Mouse (Mus musculus) embryonic facial prominence, embryonic 14.5 days (tissue): ENCODE data around the gene Gpr146. TPM values are rescaled to one million over a fixed set of nuclear protein-coding genes. Genes with fewer than 3 reads are reported as not detected.
A peak's percentile ranks its signal among the peaks of the same experiment; 100 is the strongest.

Experiments used
- ATAC-seq: fragments of 200-750 bp; cut with Nextera tagmentation; 2 replicates; pipeline ENCODE4 v1.8.0; 2017; ENCODE audit warnings: low read depth, moderate number of reproducible peaks, moderate TSS enrichment
- DNase-seq: peaks from one replicate; pipeline ENCODE4 v3.0.0-alpha.2; 2015; ENCODE audit warnings: low spot score
- H3K27ac ChIP-seq: fragments of 300-500 bp; sonication (generic); replicated peaks from 2 replicates; pipeline ENCODE4 v1.5.1; 2014; ENCODE audit warnings: low read depth, mild to moderate bottlenecking, low read length, moderate library complexity
- H3K27me3 ChIP-seq: fragments of 300-500 bp; sonication (generic); replicated peaks from 2 replicates; pipeline ENCODE4 v1.6.1; 2014; ENCODE audit warnings: low read length; ENCODE audit not compliant: control insufficient read depth, insufficient read depth
- H3K36me3 ChIP-seq: fragments of 300-500 bp; sonication (generic); 2 replicates; pipeline ENCODE4 v1.6.1; 2014; ENCODE audit warnings: low read length, mixed read lengths; ENCODE audit not compliant: control insufficient read depth, insufficient read depth
- H3K4me1 ChIP-seq: fragments of 300-500 bp; sonication (generic); 2 replicates; pipeline ENCODE4 v1.6.1; 2014; ENCODE audit warnings: antibody characterized with exemption, low read length; ENCODE audit not compliant: control insufficient read depth, insufficient read depth
- H3K4me2 ChIP-seq: fragments of 300-500 bp; sonication (generic); 2 replicates; pipeline ENCODE4 v1.6.1; 2014; ENCODE audit warnings: low read depth, mild to moderate bottlenecking, low read length, moderate library complexity, mixed read lengths
- H3K4me3 ChIP-seq: fragments of 300-500 bp; sonication (generic); 2 replicates; pipeline ENCODE4 v1.5.1; 2014; ENCODE audit warnings: low read depth, mild to moderate bottlenecking, low read length
- H3K9ac ChIP-seq: fragments of 300-500 bp; sonication (generic); 2 replicates; pipeline ENCODE4 v1.6.1; 2014; ENCODE audit warnings: low read depth, mild to moderate bottlenecking, low read length, moderate library complexity, mixed read lengths
- H3K9me3 ChIP-seq: fragments of 300-500 bp; sonication (generic); 2 replicates; pipeline ENCODE4 v1.6.1; 2016; ENCODE audit warnings: low read length; ENCODE audit not compliant: control insufficient read depth
- WGBS: fragments of 180-500 bp; shearing (Covaris S2); extraction: QIAGEN DNeasy Blood & Tissue Kit; methylation state at CpG from one replicate; pipeline ENCODE4 v1.1.7; 2014; 5-methylcytosine and 5-hydroxymethylcytosine counted together
- polyA plus RNA-seq: library from polyadenylated mRNA; unstranded; fragments of >200 nt; fragmentation: Nextera tagmentation; extraction: Ambion mirVana; gene quantifications from 2 replicates; pipeline ENCODE4 v1.2.1, GENCODE M21; 2014

Gpr146 gene
- polyA plus RNA-seq, 1 experiment from 2014 or later: 2.8 TPM

- H3K27me3 ChIP-seq: no peaks in the 10 kb centered on the region
- H3K4me3 ChIP-seq: peak overlapping the region; percentile 64
- H3K27ac ChIP-seq: peak overlapping the region; percentile 86
- no peaks in the 10 kb centered on the region for H3K36me3 ChIP-seq
- peaks cover 7% of the 10 kb centered on the region; the same call in 1 of the 2 replicates for H3K4me1 ChIP-seq
- peak; percentile 93 for ATAC-seq
- under 1% methylated on average over 31 of the region's 39 CpGs for WGBS
- peak; percentile 95 for DNase-seq
- H3K9me3 ChIP-seq: no peaks in the 10 kb centered on the region
- H3K9ac ChIP-seq: peak overlapping the region; percentile 92
- peak overlapping the region; percentile 84 for H3K4me2 ChIP-seq
Observed at GRCm38 (mm10) chr5:139371631-139372401, 5.7 kb upstream of the Gpr146 start.

GRCm38 (mm10) chr5:139373126-139373525, 4.4 kb upstream of the Gpr146 start:
- no peak overlapping the region for H3K27ac ChIP-seq

GRCm38 (mm10) chr5:139373889-139374444, 3.5 kb upstream of the Gpr146 start:
- 82% methylated on average over 6 of the region's 6 CpGs for WGBS
- H3K9me3 ChIP-seq: no peaks in the 10 kb centered on the region
- no peak overlapping the region for H3K27ac ChIP-seq
- H3K4me1 ChIP-seq: peaks cover 26% of the 10 kb centered on the region
- H3K27me3 ChIP-seq: no peaks in the 10 kb centered on the region
- ATAC-seq (no peak), DNase-seq (no peak)
- no peaks in the 10 kb centered on the region for H3K36me3 ChIP-seq
- H3K4me2 ChIP-seq: no peak overlapping the region
- no peak overlapping the region for H3K9ac ChIP-seq
- no peak overlapping the region for H3K4me3 ChIP-seq

More at GRCm38 (mm10) chr5:139373126-139373525, 4.4 kb upstream of the Gpr146 start:
- H3K9me3 ChIP-seq: no peaks in the 10 kb centered on the region
- no peaks in the 10 kb centered on the region for H3K36me3 ChIP-seq
- H3K27me3 ChIP-seq: no peaks in the 10 kb centered on the region
- ATAC-seq (no peak), DNase-seq (no peak)
- H3K4me1 ChIP-seq: peaks cover 19% of the 10 kb centered on the region
- no peak overlapping the region for H3K4me2 ChIP-seq
- no peak overlapping the region for H3K4me3 ChIP-seq
- 84% methylated on average over 3 of the region's 3 CpGs for WGBS
- H3K9ac ChIP-seq: no peak overlapping the region

GRCm38 (mm10) chr5:139374841-139375240, 2.7 kb upstream of the Gpr146 start:
- ATAC-seq (no peak), DNase-seq (no peak)
- Histone ChIP-seq H3K9ac (no peak overlapping the region), H3K9me3 (no peaks in the 10 kb centered on the region), H3K4me2 (no peak overlapping the region), H3K36me3 (no peaks in the 10 kb centered on the region), H3K4me3 (no peak overlapping the region), H3K27me3 (no peaks in the 10 kb centered on the region), H3K27ac (no peak overlapping the region), H3K4me1 (peaks cover 35% of the 10 kb centered on the region)
- WGBS: 71% methylated on average over 2 of the region's 2 CpGs

GRCm38 (mm10) chr5:139378271-139378556, 717 bp downstream of the Gpr146 start:
- Histone ChIP-seq H3K4me1 (peaks cover 36% of the 10 kb centered on the region), H3K9me3 (no peaks in the 10 kb centered on the region), H3K4me3 (no peak overlapping the region), H3K9ac (0 out of 2 replicates have a peak overlapping the region, but pooled peaks have one; percentile 34), H3K4me2 (no peak overlapping the region), H3K27me3 (no peaks in the 10 kb centered on the region), H3K27ac (peak overlapping the region; percentile 77), H3K36me3 (no peaks in the 10 kb centered on the region)
- DNase-seq: no peak
- ATAC-seq: no peak
- WGBS: 76% methylated on average over 7 of the region's 7 CpGs

- DNase-seq: peak; percentile 70
- Histone ChIP-seq H3K36me3 (no peaks in the 10 kb centered on the region), H3K4me1 (peaks cover 36% of the 10 kb centered on the region), H3K4me3 (no peak overlapping the region), H3K27me3 (no peaks in the 10 kb centered on the region), H3K4me2 (peak overlapping the region; percentile 3; the same call in 1 of the 2 replicates), H3K9me3 (no peaks in the 10 kb centered on the region), H3K9ac (no peak overlapping the region), H3K27ac (peak overlapping the region; percentile 77)
- peak; percentile 13; the same call in 1 of the 2 replicates for ATAC-seq
- 36% methylated on average over 19 of the region's 21 CpGs for WGBS
Observed at GRCm38 (mm10) chr5:139378986-139379629, 1.6 kb downstream of the Gpr146 start.

GRCm38 (mm10) chr5:139379771-139380384, 2.4 kb downstream of the Gpr146 start:
- WGBS: 26% methylated on average over 8 of the region's 8 CpGs
- peaks cover 36% of the 10 kb centered on the region for H3K4me1 ChIP-seq

GRCm38 (mm10) chr5:139380385-139381248, 3.1 kb downstream of the Gpr146 start:
- Histone ChIP-seq H3K27ac (peak overlapping the region; percentile 77; the same call in 1 of the 2 replicates), H3K27me3 (no peaks in the 10 kb centered on the region), H3K9me3 (no peaks in the 10 kb centered on the region), H3K4me2 (peak overlapping the region; percentile 67), H3K4me1 (peaks cover 36% of the 10 kb centered on the region), H3K4me3 (peak overlapping the region; percentile 52), H3K36me3 (no peaks in the 10 kb centered on the region), H3K9ac (peak overlapping the region; percentile 57)
- ATAC-seq (peak; percentile 82), DNase-seq (peak; percentile 95)
- 2% methylated on average over 34 of the region's 73 CpGs for WGBS

More at GRCm38 (mm10) chr5:139379771-139380384, 2.4 kb downstream of the Gpr146 start:
- Histone ChIP-seq H3K9me3 (no peaks in the 10 kb centered on the region), H3K36me3 (no peaks in the 10 kb centered on the region), H3K27me3 (no peaks in the 10 kb centered on the region), H3K27ac (peak overlapping the region; percentile 77; the same call in 1 of the 2 replicates), H3K4me3 (peak overlapping the region; percentile 52), H3K4me2 (peak overlapping the region; percentile 67), H3K9ac (peak overlapping the region; percentile 57)
- no peak for ATAC-seq
- no peak for DNase-seq
